Mouse (Mus musculus) left cerebral cortex, postnatal 14 days (tissue): Measurements from ENCODE around the gene Cyp4f40. TPM values are rescaled to one million over a fixed set of nuclear protein-coding genes. Genes with fewer than 3 reads are reported as not detected.
"Not testable (repeated sequence)": the region's sequence is repeated elsewhere in the genome, so short reads cannot be mapped to it uniquely, and the experiment has no call there.

Source experiments
- DNase-seq, 2 experiments: peaks; one replicate each; pipeline ENCODE4 v3.0.0; 2021 to 2022; ENCODE audit warnings: low spot score in 2 of 2, mixed read lengths in 1 of 2
- intact Hi-C: fragments of 180-260 bp; cut with DNase I; formaldehyde crosslinking; loops from one replicate; pipeline ENCODE4 v1.15.1; 2025
- long read RNA-seq, 2 experiments: library from polyadenylated mRNA; stranded (forward); transcript quantifications; one replicate each; pipeline ENCODE4 v2.0.0; 2021
- total RNA-seq, 2 experiments: library from RNA; stranded (reverse); gene quantifications; 2 replicates each; pipeline ENCODE4 v1.2.3; 2021

Cyp4f40 gene
- total RNA-seq = not detected
- long read RNA-seq, experiment 1 = 0 reads
- long read RNA-seq, experiment 2 = 0 reads

DNA sequence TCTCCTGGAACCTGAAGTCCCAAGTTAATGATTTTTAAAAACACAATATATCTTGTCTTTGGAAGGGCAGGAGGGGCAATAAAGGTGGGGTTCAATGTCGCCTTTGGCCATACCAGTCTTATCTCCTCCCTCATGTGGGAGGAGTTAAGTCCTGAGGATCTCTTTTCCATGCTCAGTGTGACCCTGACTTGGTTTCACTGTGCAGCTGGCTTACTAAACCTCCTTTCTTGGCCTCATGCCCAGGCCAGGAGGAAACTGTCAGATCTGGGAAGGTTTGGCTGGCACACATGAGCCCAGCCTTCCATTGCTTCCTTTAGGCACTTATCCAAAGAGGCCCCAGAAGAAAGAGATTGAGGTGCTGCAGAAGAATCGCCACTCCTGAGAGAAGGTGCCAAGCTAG is at the start of gene Cyp4f40:
TSS of gene Cyp4f40 (plus strand) at position 189 of the 400 bp plus-strand sequence.
- DNase-seq = peak; percentile 8
- intact Hi-C loops = no loop called here

DNA sequence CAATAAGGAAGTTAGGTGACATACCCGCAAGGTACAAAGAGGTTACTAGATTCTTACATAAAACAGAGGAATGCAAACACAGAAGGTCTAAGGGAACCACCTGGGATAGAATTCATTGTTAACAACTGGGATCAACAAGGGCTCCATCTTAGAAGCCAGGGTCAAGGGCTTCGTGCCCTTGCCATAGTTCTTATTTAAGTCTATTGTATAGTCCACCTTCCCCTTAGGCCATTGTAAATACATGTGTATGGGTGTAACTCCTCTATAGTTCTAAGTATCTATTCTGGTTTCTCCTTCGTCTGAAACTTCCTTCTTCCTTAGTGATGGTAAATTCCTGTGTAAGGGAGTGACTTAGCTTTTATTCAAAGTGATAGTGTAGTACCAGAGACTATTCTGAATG is 48.5 kb upstream of the Cyp4f40 start:
- intact Hi-C loops, DNase-seq: not testable (repeated sequence)

DNA sequence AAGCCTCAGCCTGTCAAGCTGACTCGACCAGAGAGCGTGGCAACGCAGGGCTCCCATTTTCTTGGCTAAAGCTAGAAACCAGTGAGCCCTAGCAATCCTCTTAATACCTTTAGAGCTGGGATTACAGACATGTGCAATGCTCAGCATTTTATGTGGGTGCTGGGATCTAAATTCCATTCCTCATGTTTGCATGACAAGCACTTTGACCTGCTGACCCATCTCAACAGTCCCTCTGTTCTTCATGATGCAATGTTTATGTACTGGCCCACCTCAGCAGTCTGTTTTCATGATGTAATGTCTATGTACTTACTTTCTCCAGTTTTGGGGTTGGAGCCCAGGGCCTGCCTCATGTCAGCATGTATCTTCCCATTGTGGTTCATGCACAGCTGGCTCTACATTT is 47.8 kb upstream of the Cyp4f40 start:
- intact Hi-C loops = no loop called here
- DNase-seq = no peak

DNA sequence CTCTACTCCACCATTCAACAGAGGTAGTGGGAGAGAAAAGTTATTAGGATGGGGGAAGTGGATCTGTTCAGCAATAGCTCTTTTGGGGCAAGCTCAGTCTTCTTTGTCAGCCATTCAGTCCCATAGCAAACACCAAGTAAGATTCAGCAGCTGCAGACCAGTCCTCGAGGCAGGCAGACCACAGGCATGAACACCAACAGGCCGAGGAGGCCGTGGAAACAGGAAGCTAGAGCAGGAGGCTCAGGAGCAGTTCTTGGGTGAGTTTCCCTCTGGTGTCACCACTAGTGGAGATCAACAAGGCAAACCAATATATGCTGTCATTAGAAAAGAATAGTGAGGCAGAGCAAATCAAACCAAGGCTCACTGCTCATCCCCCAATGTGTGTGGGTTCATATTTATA is 46.3 kb upstream of the Cyp4f40 start:
- intact Hi-C loops = no loop called here
- no peak for DNase-seq

DNA sequence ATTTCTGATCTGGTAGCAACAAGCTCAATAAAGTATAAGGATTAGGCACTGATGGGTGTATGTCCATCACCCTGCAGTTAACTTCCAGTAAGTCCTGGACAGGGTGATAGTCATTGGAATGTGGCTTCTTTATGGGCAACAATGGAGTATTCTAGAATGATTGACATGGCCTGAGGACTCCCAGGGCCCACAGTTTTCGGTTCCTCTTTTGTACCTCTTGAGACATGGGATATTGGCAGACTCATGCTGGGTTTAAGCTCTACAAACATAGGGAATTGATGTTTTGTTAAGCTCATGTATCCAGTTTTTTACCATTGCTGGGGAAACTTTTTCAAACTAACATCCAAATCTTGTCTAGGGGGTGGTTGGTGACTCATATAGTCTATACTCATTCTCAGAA is 41.4 kb upstream of the Cyp4f40 start:
- intact Hi-C loops = no loop called here
- no peak for DNase-seq

DNA sequence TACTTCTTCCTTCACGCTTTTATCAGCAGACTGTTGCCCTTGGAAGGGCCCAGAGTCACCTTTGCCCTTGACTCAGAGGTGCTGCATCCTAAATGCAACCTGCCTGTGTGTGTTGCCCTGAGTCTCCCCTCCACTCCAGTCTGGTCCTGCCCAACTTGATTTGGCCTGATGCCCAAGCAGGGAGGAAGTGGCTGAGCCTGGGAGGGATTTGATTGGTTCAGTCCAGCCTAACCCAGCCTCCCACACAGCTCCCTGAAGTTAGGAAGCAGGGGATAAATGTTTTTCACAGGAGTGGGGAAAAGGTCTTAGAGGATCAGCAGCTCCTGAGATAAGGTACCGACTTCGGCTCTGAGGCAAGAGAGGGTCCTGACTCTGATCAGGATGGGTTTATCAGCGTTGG is 37.7 kb upstream of the Cyp4f40 start, which contains the start of gene Cyp4f37:
TSS of gene Cyp4f37 (plus strand) at position 292 of the 400 bp plus-strand sequence.
- intact Hi-C loops = loop anchor here (5.0 kb wide), 1 partner anchor 84 kb away; the partner anchor contains the start of gene Cyp4f16
- not testable (repeated sequence) for DNase-seq

DNA sequence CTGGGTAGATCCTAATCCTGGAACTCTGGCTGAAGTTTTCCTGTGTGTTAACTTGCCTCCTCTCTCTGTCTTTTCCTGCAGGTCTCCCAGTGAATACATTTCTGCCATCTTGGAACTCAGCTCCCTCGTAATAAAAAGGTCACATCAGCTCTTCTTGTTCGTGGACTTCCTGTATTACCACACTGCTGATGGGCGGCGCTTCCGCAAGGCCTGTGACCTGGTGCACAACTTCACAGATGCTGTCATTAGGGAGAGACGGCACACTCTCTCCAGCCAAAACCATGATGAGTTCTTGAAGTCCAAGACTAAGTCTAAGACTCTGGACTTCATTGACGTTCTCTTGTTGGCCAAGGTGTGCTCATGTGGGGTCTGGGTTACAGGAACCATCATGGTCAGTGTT is 29.0 kb upstream of the Cyp4f40 start:
- DNase-seq, intact Hi-C loops: not testable (repeated sequence)

DNA sequence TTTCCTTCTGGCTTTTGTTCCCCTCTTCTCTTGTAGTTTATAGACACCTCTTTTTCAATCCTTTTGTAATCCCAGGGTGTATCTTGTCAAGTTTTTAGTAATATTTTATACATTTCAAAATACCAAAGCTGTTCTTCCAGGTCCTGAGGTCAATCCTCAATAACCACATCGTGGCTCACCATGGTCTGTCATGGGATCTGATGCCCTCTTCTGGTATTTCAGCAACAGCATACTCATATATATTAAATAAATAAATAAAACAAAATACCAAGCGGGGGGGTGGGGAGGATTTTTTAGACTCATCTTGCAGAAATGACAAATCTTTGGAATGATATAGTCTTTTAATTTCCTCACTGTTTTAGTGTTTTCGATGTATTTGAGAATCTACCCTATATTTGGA is 26.8 kb upstream of the Cyp4f40 start:
- no peak for DNase-seq
- intact Hi-C loops = no loop called here

DNA sequence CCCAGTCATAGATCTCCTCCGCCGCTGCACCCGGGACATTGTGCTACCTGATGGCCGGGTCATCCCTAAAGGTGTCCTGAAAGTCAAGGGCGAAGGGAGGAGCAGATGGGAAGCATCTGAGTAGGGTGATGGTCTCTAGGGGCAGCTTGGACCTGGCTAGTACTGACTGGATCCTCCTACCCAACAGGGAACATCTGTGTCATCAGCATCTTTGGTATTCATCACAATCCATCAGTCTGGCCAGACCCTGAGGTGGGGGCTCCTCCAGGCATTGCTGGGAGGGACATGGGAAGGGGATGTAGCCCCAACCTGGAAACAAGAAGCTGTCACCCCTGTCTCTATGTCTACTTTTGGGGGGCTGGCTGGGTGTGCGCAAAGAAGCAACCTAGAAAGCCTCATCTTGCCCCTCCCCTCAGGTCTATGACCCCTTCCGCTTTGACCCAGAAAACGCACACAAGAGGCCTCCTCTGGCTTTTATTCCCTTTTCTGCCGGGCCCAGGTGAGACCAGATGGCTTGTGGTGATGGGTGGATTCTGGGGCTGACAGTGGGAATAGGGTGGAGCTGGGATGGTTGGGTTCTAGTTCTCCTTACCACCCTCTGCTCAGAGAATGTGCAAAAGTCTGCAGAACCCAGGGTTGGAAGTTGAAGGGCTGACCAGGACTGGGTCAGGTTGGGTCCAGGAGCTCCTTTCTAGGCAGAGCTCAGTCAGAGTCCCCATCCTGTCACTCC is 24.3 kb upstream of the Cyp4f40 start:
- intact Hi-C loops, DNase-seq: not testable (repeated sequence)

DNA sequence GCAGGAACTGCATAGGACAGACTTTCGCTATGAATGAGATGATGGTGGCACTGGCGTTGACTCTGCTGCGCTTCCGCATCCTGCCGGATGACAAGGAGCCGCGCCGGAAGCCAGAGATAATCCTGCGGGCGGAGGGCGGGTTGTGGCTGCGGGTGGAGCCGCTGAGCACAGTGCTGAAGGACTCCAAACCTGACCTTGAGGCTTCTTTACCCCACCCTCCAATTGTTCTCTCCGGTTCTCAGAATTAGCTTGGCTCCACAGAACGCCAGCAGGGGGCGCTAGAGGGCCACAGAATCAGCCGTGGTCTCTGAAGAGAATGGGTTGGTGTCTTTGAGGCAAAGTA is 23.8 kb upstream of the Cyp4f40 start:
- intact Hi-C loops = no loop called here
- peak; percentile 80 to 88 for DNase-seq

DNA sequence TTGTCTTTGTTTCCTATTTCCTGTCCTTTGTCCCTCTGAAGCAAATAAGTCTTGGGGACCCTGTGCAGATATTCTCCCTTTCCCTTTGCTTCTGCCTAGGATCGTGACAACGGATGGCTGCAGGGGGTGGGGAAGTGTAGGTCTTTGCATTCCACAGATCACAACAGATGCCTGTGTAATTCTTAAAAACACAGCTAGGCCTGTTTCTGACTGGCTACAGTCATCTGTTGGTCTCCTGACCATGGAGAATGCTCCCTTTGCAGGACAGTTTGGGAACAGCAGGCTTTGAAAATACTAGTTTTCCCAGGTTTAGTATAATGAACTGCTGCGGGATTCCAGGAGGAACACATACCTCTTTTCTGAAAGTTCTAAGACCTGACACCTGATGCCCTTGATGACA is 22.4 kb upstream of the Cyp4f40 start:
- intact Hi-C loops = no loop called here
- no peak for DNase-seq

DNA sequence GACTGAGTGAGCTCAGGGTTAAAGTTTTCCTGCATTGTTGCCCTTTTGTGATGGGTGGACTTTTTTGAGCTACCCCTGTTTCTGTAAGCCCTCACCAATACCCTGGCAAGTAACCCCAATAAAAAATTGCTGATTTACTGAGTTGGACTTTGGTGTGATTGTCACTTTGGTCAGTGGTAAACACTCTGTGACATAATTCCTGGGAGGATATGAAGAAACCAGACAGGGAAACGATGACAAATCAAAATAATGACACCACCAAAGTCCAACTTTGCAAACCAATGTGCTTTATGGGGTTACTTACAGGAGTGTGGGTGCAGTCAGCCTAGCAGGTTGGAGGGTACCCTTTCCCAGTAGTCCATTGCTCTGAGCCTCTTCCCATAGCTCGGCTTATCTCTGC is 21.5 kb upstream of the Cyp4f40 start:
- intact Hi-C loops = no loop called here
- no peak for DNase-seq

DNA sequence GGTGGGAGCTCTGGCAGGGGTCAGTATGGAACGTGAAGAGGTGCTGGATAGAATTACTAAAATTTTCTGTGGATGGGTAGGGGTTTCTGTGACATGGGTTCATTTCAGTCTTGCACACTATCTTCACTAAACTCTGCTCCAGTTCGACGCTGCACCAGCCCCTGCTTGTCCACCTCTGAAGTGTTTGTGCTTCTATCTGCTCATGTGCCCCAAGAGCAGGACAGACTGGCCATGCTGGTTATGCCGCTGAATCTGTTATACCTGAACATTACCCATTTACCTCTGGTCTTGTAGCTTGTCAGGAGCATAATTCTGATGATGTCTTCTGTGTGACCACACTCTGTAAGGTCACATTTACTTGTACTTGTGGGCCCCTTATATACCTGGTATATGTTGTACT is 12.1 kb upstream of the Cyp4f40 start:
- DNase-seq = no peak
- intact Hi-C loops = no loop called here

DNA sequence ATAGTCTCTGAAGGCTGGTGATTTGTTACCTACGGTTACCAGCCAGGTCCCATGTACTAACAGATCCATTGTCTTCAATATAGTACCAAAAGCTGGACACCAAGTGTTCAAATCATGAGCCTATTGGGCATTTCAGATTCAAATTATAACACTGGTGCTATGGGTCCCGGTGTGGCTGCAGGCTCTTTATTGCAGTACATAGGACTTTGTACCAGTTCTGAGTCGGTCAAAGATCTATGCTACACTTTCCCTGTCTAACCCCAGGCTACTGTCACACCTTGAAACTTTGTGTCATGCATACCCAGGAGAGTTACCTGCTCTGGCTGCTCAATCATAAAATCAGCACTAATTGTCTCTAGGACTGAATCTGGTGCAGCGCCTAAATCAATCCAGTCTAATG is 4.8 kb upstream of the Cyp4f40 start:
- intact Hi-C loops = no loop called here
- DNase-seq = no peak

DNA sequence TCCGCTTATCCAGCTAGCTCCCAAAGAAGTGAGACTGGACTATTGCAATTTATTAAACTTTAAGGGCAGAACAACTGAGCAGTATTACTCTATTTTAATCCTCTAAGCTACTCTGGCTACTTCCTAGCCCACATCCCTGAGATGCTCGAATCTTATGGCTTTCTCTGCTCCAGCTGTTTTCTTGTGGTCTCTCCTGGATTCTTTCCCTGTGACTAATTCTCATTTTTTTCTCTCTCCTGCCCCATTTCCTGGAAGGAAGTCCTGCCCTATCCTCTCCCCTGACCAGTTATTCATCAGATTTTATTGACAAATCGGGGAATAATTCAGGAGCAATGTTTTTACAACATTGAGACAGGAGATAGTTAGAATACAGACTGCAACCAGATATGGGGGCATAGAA is 1.7 kb upstream of the Cyp4f40 start:
- intact Hi-C loops = no loop called here
- DNase-seq = no peak

DNA sequence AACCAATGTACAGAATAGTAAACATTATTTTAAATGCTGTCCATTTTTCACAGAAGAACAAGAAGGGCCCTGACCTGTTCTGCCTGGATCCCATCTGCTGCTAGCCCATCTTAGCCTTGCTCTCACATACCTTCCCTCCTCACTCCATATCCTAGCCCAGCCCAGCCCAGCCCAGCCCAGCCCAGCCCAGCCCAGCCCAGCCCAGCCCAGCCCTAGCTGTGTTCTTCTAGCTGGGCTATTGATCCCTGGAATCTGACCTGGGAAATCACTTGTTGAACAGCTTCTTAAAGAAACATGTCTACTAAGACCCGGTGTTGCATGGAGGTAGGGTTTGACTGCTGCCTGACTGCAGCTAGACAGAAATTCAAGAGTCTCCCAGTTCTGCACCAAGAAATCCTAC is 454 bp upstream of the Cyp4f40 start:
- DNase-seq = no peak
- intact Hi-C loops = no loop called here

DNA sequence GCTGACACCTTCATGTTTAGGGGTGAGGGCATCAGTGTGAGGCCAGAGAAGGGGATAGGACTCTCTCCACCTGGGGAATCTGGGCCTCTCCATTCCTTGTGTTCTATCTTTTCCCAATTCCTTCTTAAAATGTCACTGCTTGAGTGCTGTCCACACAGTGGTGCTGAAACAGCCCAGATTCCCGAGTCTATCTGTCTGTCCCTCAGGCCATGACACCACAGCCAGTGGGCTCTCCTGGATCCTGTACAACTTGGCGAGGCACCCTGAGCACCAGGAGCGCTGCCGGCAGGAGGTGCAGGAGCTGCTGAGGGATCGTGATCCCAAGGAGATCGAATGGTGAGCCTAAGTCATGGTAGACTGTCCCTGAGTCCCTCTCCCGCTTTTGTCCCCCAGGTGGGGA is 15.3 kb downstream of the Cyp4f40 start:
- intact Hi-C loops = no loop called here

DNA sequence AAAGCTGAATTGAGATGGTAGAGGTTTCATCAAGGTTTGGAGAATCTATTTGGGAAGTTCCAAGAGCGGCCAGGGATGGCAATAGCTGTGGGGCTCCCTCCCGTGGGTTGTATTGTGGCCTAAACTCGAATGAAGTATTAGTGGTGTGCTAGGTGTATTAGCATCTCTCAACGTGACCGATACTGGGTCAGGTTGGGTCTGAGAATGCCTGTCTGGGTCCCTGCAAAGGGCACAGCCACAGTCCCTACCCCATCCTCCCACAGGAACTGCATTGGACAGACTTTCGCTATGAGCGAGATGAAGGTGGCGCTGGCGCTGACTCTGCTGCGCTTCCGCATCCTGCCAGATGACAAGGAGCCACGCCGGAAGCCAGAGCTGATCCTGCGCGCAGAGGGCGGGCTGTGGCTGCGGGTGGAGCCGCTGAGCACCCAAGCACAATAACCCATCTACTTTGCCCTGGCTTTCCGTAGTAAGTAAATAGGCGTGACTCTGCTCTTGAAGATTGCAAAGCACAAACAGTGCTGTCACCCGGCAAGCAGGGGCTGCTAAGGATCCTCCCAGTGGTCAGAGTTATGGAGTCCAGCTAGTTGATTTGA is 17.4 kb downstream of the Cyp4f40 start:
- intact Hi-C loops = no loop called here
- DNase-seq = no peak

More for the DNA sequence above, 15.3 kb downstream of the Cyp4f40 start:
- no peak for DNase-seq

DNA sequence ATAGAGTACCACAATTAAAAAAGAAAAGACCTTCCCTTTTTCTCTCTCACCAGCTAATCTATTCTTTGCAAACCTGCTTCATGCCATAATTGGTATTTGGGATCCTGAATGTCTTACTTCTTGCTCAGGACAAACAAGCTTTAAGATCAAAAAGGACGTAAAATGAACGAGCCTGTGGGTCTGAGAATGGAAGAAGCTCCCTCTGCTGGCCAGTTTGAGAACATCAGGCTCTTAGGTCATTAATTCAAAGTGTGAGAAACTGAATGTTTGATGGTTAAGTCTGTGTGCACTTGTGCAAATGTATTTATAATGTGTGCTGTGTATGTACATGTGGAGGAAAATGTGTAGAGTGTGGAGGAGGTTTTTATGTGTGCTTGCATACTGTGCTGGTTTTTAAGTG is 21.7 kb downstream of the Cyp4f40 start:
- peak; percentile 58 to 67 for DNase-seq
- intact Hi-C loops = loop anchor here (2.0 to 10.0 kb wide), 2 partner anchors 130 to 156 kb away; no protein-coding TSS in a partner anchor

DNA sequence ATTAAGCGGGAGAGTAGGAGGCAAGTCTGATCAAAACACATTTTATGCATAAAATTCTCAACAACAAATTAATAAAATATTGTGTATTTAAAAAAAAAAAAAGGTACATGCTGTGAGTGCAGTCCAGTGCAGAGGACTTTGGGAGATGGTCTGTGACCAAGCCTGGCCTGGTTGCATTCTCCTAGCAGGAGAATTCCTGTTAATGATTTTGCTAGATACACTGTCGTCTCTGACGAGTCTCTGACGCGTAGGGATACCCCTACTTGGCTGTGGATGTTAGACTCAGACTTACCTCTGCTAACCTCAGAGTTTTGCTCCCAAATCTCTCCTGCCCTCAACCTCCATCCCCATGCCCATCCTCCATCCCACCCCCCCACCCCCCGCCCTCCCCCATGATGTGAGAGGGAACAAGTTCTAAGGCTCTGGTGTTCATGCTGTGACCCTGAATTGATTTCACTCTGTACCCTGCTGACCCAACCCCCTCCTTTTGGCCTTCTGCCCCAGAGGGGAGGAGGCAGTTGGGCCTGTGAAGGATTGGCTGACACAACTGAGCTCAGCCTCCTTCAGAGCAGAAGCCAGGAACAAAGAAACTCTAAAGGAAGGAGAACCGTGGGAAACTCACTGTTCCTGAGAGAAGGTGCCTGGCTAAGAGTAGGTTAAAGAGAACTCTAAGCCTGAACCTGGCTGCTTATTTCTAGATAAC is 26.5 kb downstream of the Cyp4f40 start, which contains the start of gene Cyp4f15:
TSS of gene Cyp4f15 (plus strand) at position 580 of the 703 bp plus-strand sequence.
- intact Hi-C loops = loop anchor here (10.0 kb wide), 1 partner anchor 160 kb away; no protein-coding TSS in a partner anchor

More for the DNA sequence above, 26.5 kb downstream of the Cyp4f40 start, which contains the start of gene Cyp4f15:
- peak; percentile 55 to 59 for DNase-seq
